Mouse (Mus musculus): ENCODE measurements around the gene Olfr417. TPM values are rescaled to one million over a fixed set of nuclear protein-coding genes. Genes with fewer than 3 reads are reported as not detected.
"Not testable (repeated sequence)": the region's sequence is repeated elsewhere in the genome, so short reads cannot be mapped to it uniquely, and the experiment has no call there.

Olfr417 gene
- total RNA-seq (2021), result not detected
- long read RNA-seq, experiment 1, result 0 reads
- long read RNA-seq, experiment 2, result 0 reads

- no peak for DNase-seq (ENCODE audit: low spot score)
Measured at GRCm38 (mm10) chr1:174364882-174365451, at the start of gene Olfr417. Gene Olfr417, plus strand, starts transcription at chr1:174365122.

- no peak for DNase-seq (ENCODE audit: low spot score)
Measured at GRCm38 (mm10) chr1:174317308-174317707, 47.6 kb upstream of the Olfr417 start.

GRCm38 (mm10) chr1:174330218-174330617 lies 34.7 kb upstream of the Olfr417 start, which contains the start of gene Mptx1:
Gene Mptx1, plus strand, starts transcription at chr1:174330518.
- no peak for DNase-seq (ENCODE audit: low spot score)

- DNase-seq (ENCODE audit: low spot score), result not testable (repeated sequence)
Measured at GRCm38 (mm10) chr1:174353636-174354035, 11.3 kb upstream of the Olfr417 start.

- no peak for DNase-seq (ENCODE audit: low spot score)
Measured at GRCm38 (mm10) chr1:174354640-174355039, 10.3 kb upstream of the Olfr417 start.

GRCm38 (mm10) chr1:174373799-174374198 lies 8.9 kb downstream of the Olfr417 start:
- no peak for DNase-seq (ENCODE audit: low spot score)

GRCm38 (mm10) chr1:174390746-174391145 lies 25.8 kb downstream of the Olfr417 start, which contains the start of gene Olfr248:
Gene Olfr248, plus strand, starts transcription at chr1:174391046.
- DNase-seq (ENCODE audit: low spot score), result no peak

- no peak for DNase-seq (ENCODE audit: low spot score)
Measured at GRCm38 (mm10) chr1:174422959-174423358, 58.0 kb downstream of the Olfr417 start.

GRCm38 (mm10) chr1:174423764-174424163 lies 58.8 kb downstream of the Olfr417 start, which contains the start of gene Olfr414:
Gene Olfr414, plus strand, starts transcription at chr1:174424064.
- DNase-seq (ENCODE audit: low spot score), result no peak

Other genes starting within 250 kb of the Olfr417 start
- gene Olfr231, start 244.0 kb upstream of the Olfr417 start, total RNA-seq (2021), result not detected
- gene Olfr424, start 233.6 kb upstream of the Olfr417 start, total RNA-seq (2021), result not detected
- not detected for gene Olfr420, start 209.5 kb upstream of the Olfr417 start, total RNA-seq (2021)
- under 1 TPM; 0.07 TPM for gene Spta1, start 192.3 kb upstream of the Olfr417 start, total RNA-seq (2021)
- not detected for gene Olfr419, start 113.1 kb upstream of the Olfr417 start, total RNA-seq (2021)
- not detected for gene Mptx1, start 34.6 kb upstream of the Olfr417 start, total RNA-seq (2021)
- gene Olfr248, start 25.9 kb downstream of the Olfr417 start, total RNA-seq (2021), result not detected
- gene Olfr414, start 58.9 kb downstream of the Olfr417 start, total RNA-seq (2021), result not detected
- not detected for gene Olfr220, start 77.0 kb downstream of the Olfr417 start, total RNA-seq (2021)
- gene Fmn2, start 136.7 kb downstream of the Olfr417 start, total RNA-seq (2021), result under 1 TPM; 0.14 to 0.19 TPM